Mouse (Mus musculus): ENCODE results near the gene Wdr81.
"Not testable (repeated sequence)": the region's sequence is repeated elsewhere in the genome, so short reads cannot be mapped to it uniquely, and the experiment has no call there.

Gene Wdr81

DNA sequence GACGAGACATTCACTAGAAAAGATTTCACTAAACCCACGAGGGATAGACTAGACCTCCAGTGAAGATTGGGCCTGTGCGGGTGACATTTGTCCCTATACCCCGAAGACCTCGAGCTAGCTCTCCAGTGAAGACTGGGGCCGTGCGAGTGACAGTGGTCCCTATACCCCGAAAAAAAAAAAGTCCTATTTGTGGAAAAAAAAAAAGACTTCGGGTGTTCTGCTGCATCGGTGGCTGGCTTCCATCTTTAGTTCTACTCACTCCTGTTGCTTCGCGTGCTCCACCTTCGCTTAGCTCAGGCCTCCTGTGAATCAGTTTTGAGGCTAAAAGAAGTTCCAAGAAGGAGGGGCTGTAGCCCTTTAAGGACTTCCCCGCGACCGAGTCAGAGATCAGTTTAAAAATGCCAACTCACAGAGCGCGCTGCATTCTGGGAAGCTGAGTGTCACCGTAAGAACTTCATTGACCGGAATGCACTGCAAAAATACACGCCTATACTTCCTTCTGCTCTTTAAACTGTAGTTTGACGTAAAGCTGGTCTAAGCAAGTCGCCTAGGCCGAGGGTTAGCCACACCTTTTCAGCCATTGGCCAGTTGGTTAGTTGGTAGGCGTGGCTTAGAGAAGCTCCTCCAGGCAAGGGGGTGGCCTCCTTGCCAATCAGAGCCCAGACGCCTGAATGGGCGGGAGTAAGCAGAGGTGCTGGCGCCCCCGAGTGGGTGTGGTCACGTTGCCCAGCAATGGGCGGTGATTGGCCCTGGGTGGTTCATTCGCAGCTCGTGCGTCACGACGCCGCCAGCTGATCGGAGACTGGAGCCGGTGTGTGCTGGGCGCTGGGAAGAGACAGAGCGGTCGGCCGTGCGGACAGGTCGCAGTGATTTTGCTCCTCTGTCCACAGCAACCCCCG is 6.6 kb upstream of the Wdr81 start, which contains the start of gene Tlcd2:
Tlcd2 (plus strand) TSS at position 872 of the 899 bp plus-strand sequence.
- peak; percentile 100 for DNase-seq

DNA sequence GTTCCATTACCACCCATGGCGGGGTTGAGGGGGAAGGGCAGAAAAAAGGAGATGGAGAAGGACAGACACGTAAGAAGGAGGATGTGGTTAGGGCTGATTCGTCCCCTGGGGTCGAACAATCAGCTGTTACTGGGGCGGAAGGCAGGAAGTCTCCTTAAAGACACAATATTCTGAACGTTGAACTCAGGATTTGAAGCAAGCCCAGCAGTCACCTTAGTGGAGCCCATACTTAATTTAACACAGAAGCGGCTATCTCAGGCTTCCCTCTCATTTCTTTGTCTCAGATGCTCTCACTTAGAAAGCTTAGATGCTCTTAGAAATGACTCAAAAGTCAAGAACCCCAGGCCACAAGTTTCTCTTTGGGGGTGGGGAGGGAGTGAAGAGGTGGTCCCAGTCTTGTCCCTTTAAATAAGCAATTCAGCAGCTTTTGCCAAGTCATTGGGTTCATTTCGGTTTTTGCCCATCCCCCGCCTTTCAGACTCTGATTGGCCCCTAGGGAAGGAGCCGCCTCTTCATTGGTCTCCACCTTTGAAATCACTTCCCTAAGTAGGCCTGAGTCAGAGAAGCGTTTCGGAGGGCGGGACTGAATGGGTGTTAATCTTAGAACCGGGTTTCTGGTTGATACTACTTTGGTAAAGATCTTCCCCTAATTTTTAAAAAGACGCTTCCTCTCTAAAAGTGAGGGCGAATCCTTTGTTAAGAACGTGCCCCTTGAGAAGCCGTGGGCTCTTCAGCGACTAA is 5.8 kb upstream of the Wdr81 start:
- DNase-seq, result peak; percentile 95

DNA sequence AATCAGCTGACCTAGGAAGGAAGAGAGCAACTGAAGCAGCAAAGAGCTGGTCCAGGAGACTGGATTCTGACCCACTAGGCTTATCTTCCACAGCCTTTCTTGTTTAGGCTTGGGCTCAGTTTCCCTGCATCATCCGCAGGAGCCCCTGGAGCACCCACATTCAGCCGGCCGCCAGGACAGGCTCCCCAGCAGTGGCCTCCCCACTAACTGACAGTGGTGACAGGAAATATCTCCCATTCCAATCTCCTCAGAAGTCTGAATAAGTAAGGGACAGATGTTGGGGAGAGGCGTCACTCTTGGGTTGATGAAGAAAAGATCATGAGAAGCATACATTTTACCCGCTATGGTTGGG is 5.2 kb upstream of the Wdr81 start:
- no peak for DNase-seq

DNA sequence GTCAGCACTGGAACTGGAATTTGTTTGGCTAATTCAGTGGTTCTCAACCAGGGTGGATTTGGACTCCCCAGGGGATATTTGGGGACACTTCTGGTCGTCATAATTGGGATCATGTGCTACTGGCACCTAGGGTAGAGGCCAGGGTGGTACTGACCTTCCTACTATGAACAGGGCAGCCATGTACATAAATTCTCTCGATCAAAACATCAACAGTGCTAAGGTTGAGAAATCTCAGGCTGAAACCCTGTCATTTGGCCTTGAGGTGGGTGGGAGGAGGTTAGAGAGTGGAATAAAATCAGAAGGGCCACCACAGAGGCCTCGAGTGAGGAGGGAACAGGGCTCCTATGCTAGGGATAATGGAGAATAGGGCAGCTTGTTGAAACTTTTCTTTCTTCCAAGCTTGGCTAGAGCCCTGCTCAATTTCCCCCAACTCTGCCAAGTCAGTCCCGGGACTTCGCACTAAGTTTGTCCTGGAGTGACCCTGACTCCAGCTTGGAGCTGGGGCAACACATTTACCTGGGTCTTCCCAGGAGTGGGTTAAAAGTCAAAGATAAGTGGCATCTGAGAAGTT is 4.7 kb upstream of the Wdr81 start:
- peak; percentile 63 for DNase-seq

DNA sequence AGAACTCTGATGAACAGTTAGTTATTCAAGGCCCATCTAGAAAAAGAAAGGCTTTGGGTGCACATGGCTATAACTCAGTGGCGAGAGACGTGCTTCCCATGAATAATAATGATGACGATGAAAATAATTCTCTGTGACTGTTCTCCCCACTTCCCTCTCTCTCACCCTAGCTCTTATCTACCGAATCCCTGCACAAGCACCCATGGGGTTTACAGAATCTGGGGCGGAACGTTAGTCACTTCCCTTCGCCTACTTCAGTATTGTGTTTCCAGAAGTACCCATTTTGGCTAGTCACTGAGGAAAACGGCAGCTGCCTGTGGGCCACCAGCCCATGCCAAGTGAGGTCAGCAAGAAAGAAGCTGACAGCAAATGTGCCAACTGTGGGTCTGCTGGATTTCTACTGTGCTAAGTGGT is 4.1 kb upstream of the Wdr81 start:
- peak; percentile 58 for DNase-seq

DNA sequence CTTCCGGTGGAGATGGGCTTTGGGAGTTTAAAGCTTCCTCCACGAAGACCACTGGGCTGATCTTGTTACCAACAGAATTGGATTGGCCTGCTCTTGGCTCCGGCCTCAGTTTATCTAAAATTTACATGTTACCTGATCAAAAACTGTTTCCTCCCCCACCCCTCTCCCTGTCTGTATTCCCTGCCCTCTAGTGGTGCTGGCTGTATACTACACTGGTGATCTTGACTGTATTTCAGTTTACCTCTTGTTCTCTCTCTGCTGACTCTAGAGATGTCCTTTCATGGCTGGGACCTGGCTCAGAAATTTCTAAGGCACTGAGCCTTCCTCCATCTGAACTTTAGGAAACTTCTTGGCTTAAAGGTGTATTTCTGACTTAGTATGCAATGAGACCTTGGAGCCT is 3.7 kb upstream of the Wdr81 start:
- peak; percentile 64 for DNase-seq

DNA sequence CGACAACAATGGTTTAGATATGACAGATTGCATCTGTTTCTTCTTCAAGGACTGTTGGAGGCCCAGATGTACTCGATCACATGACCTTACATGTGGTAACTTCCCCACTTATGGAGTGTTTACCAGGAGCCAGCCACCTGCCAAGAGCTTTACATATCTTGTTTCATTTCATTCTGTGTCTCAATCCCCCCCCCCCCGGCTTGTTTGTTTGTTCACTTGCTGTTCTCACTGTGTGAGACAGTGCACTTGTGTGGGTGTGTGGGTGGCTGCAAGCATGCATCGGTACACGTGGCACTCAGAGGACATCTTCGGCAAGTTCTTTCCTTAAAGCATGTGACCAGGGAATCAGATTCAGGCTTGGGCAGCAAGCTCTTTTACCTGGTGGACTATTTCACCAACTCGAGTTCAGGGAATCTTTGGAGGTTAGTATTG is 1.9 kb upstream of the Wdr81 start:
- DNase-seq, result no peak

DNA sequence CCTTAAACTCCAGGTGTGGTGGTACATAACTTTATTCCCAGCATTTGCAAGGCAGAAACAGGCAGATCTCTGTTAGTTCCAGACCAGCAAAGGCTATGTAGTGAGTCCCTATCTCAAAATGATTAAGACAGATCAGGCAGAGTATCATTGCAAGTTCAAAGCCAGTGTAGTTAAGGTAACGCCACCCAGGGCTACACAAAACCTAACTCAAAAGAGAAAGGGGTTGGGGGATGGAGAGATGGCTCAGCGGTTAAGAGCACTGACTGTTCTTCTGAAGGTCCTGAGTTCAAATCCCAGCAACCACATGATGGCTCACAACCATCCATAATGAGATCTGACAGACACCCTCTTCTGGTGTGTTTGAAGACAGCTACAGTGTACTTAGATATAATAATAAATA is 1.5 kb upstream of the Wdr81 start:
- not testable (repeated sequence) for DNase-seq

DNA sequence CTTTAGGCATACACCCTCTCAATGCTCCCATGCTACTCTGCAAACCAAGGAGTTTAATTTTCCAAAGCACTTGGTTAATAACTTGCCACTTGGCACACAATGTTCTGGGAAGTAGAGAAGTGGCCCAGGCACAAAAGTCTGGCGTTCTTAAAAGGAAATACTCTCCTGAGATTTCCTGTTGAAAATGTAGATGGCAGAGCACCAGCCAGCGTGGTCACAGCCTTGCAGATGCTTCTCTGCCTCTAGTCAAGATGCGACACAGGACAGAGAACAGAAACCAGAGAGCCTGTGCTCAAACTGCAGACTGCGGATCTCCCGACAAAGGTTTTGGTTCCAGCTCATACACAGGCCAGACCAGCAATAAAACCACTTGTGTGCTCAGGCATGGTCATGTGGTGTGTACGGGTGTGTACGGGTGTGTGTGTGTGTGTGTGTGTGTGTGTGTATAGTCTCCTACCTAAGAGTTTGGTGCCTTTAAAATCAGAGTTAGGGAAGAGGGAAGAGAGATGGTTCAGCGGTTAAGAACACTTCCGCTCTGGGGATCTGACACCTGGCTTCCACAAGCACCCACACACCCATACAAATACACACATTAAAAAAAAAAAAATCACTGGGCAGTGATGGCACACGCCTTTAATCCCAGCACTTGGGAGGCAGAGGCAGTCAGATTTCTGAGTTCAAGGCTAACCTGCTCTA is 672 bp upstream of the Wdr81 start:
- DNase-seq, result no peak

DNA sequence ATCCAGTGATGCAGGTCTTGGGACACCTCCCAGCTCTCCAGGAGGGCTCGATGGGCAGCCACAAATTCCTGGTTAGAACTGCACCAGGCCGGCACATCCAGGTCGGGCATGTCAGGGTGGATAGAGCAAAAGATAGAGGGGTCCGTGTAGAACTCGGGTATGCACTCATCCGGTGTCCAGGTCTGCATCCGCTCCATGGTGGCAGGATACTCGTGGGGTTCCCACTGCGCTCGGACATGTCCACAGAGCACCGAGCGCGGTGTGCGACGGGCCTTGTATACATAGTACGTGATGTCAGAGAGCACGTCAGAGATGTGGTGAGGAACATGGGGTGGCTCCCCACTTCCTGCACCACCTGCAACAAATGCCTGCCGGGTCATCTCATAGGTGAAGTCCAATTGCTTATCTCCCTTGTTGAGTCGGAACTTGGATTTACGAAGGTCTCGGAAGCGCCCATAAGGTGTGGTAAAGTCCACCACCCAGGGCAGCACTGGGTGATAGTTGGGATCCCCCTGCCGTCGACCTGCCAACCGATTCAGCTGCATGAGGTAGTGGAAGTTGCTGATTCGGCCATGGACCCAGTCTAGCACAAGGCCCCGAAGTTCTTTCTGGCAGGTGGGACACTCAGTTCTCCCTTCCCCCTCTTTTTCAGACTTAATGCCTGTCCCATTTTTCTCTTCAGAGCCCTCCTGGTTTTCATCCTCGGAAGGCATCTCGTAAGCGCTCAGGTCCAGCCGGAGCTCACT is 1.5 kb downstream of the Wdr81 start:
- DNase-seq, result no peak

DNA sequence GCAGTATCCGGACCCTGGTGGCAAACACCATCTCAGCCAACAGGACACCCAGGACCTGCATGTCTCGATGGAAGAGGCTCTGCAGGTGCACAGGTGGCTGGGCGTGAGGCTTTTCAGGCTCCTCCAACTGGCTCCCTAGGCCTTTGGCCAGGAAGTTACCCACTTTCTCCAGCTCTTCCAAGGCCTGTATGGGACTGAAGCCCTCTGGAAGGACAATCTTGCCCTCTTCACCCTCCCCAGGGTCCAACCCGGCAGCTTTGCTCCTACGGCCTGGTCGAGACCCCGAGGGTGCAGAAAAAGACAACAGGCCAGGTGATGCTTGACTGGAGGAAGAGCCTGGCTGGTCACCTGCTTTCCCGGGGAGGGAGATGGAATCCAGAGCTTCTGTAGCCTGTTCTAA is 2.4 kb downstream of the Wdr81 start:
- no peak for DNase-seq

DNA sequence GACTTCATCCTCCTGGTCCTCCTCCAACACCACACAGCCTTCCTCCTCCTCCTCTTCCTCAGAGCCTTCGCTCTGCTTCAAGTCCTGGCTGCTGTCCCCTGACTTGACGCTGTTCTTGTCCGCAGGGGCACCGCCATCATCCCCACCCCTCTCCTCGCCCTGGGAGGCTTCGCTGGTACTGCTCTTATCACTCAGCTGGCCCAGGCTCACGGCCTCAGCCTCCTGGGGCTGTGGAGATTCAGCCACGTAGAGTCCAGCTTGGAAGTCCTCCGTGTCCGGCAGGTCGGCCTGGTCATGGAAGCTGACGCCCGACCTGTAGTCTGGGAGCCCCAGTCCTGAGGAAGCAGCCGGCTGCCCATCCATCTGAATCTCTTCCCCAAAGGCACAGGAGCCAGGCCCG is 3.6 kb downstream of the Wdr81 start:
- no peak for DNase-seq

DNA sequence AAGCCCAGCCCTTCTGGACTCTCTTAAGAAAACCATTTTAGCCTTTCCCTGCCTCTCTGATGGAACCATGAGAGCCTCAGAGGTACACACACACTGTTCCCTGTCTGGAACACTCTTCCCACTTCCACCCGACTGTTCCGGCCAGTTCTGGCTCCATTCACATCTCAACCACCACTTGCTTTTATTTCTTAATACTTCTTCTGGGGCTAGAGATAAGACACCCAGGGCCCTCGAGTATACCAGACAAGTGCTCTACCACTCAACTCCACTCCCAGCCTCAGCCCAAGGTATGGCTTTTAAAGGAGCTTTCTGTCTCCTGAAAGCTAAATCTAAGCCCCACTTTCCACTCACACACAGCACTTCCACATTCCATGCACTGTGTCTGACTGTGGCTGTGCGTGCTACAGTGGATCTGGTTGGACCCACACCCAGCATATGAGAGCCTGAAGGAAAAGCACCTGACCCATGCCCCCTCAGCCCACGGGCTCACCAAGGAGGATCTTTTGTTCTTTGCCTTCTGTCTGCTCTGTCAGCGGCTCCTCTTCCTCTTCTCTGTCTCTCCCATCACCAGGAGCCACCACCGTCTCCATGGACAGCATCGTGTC is 4.1 kb downstream of the Wdr81 start:
- no peak for DNase-seq

DNA sequence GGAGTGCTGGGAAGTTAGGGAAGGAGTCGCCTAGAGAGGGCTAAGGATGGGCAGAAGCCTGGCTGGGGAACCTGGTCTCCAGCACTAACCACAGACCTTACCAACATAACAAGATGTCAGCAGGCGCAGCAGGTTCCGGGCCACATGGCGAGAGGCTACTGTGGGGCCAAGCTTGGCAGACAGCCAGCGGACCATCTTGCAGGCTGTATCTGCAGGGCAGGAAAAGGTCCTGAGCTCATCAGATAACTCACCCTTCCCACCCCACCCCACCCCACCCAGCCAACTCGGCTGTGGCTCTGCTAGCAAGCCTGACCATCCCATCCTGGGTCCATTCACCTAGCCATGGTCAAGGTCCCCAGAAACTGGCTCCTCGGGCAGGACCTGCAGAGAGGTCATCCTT is 4.8 kb downstream of the Wdr81 start:
- DNase-seq, result peak; percentile 69

DNA sequence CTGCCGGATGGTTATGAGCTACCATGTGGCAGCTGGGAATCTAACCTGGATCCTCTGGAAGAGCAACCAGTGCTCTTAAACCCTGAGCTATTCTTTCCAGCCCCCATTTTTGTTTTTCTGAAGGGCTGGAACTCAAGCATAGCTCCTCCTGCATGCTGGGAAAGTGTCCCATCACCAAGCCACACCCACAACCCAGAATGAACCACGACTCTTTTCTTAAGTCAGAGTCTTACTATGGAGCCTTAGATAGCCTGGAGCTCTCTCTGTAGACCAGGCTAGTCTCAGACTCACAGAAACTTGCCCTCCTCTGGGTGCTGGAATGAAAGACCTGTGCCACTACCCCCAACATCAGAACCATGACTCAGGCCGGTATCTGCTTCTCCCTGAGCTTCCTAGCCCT is 5.9 kb downstream of the Wdr81 start:
- DNase-seq, result no peak

DNA sequence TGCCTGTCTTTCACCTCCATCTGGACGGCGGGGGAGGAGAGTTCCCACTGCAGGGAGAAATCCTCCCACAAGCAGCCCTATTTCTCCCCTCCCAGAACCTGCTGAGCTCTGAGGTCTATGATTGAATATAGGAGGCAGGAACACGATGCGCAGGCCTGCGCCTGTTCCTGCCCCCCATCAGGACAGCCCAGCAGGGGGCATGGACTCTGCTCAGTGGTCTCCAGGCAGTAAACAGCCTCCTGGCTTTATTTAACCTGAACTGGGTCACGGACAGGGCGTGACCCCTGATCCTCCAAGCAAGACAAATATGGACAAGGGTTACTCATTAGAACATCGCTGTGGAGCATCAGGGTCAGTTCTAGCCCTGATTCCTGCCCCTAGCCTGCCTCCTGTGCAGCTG is 10.8 kb downstream of the Wdr81 start:
- no peak for DNase-seq

DNA sequence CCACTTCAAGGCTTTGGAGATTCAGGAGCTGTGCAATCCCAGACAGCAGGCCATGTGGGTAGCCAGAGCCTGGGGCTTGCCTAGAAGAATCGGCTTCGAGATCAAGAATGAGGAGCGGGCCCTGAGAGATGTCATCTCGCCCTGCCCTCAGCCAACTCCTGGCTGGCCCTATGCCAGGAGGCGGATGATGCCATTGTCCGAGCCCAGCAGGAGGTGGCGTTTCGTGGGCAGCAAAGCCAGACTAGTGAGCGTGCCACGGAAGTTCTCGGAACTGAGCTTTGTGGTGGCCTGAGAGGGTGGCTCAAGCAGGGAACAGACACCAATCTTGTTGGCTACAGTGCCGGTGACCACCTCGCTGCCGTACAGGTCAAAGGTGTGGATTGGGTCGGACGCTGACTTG is 12.9 kb downstream of the Wdr81 start:
- DNase-seq, result peak; percentile 38

DNA sequence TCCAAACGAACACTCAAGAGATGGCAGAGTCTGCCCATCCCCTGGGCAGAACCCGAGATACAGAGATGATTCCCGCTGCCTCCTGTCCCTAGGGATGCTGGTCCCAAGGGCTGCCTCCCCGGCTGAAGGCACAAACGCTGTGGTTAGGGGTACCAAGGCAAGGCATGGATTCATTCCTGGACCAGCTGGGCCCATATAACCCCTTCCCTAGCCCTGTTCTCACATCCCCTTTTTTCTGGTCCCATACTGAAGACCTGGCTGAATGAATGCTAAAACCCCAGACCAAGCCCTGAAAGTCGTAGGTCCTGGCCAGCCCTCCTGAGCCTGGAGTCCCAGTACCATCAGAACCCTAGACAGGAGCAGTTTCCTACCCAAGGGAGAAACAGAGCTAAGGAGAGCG is 13.5 kb downstream of the Wdr81 start:
- no peak for DNase-seq

DNA sequence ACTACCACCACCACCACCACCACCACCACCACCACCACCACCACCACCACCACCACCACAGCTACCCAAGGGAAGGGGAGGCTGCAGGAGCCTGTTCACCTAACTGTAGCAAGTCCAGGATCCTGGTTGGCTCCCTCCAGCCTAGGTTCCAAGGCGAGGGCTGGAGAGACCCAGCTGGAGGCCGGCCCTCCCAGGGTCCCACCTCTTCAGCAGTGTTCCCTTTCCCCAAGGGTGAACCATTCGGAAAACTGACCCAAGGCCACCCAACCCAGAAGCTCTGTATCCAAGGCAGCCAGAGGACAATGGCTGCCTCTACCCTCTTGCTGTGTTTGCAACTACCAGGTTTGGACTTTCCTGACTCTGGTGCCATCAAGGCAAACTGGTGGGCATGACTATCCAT is 14.6 kb downstream of the Wdr81 start:
- DNase-seq, result no peak

DNA sequence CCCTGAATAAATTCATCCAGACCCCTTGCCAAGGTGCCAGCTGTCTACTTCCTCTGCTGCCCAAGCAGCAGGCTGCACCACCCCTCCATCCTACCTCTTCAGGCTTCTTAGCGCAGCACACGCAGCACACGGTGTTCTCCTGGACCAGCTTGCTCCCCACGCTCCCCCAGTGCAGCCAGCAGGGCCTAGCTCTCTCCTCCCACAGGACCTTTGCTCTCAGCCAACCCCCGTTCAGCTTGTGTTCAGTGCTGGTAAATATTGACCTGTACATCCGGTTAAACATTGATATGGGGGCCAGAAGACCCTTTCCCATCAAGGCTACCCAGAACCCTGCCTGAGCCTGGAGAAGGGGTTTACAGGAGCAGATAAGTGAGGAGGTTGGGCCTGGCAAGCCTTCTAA is 15.2 kb downstream of the Wdr81 start, which contains the start of gene Serpinf2:
Serpinf2 (minus strand) TSS at position 229 of the 400 bp plus-strand sequence.
- no peak for DNase-seq

DNA sequence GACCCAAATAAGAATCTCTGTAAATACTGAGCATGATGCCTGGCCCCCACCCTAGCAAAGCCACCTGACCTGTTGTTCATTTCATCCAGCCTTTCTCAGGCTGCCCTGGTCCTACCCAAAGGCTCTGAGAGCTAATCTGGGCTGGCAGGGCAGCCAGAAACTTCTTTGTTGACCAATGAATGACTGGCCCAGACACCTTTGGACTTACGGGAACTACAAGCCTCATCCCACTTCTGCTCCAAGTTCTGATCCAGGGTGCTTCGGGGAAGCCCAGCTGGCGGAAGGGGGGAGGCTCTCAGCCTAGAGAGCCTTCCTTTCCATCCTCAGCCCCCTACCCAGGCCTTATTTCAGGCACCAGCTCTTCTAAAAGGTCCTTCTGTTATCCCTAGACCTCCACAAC is 15.7 kb downstream of the Wdr81 start:
- no peak for DNase-seq

DNA sequence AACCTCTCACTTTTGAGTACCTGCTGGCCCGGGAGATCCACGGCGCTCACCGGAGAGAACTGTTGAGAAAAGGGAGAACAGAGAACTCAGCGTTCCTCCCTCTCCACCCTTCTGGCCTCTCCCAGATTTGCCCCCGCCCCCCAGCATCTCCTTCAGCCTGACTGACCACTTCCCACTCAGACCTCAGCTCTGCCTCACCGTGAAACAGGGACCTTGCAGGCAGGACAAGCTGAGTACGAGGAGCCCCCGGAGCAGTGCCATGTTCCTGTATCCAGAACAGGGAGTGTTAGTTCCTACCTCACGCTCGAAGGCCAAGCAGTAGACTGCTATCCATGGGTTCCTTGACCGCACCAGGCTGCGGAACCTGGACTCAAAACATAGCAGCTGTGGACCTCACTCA is 16.3 kb downstream of the Wdr81 start:
- no peak for DNase-seq

All from cerebellum, adult 9-10 months (tissue).